Mouse (Mus musculus) ES-E14 (cell line): ENCODE measurements at regions not wholly inside any gene's neighbourhood (a gene's known extent, or its start where the extent isn't known, plus 50 kb on each side); places are given as distances from the start of the nearest gene placed in this dataset.
A peak's percentile ranks its signal among the peaks of the same experiment; 100 is the strongest.
"Not testable (repeated sequence)": the region's sequence is repeated elsewhere in the genome, so short reads cannot be mapped to it uniquely, and the experiment has no call there.

Experiments
- DNase-seq: peaks from one replicate; pipeline ENCODE4 v3.0.0-alpha.2; 2013; ENCODE audit warnings: low read depth, low spot score
- H3K27ac ChIP-seq: 2 replicates; pipeline ENCODE4 v1.5.1; 2012; ENCODE audit warnings: low read depth, mild to moderate bottlenecking, low read length, moderate library complexity, mixed read lengths; ENCODE audit not compliant: poor library complexity, insufficient read depth, severe bottlenecking
- H3K36me3 ChIP-seq: 2 replicates; pipeline ENCODE4 v1.6.1; 2012; ENCODE audit warnings: mild to moderate bottlenecking, low read length, moderate library complexity, mixed read lengths; ENCODE audit not compliant: control insufficient read depth, poor library complexity, insufficient read depth, severe bottlenecking
- H3K4me1 ChIP-seq, 2 experiments: fragments of 150-350 bp in 1 of 2; sonication (generic) in 1 of 2; 2 replicates each; pipeline ENCODE4 v1.6.1; 2012; ENCODE audit warnings: low read length in 2 of 2, mild to moderate bottlenecking in 1 of 2, mixed read lengths in 1 of 2; ENCODE audit not compliant: control insufficient read depth in 2 of 2, insufficient read depth in 2 of 2, poor library complexity in 1 of 2
- H3K4me3 ChIP-seq, 2 experiments: fragments of 150-350 bp in 1 of 2; sonication (generic) in 1 of 2; 2 replicates each; pipeline ENCODE4 v1.5.1; 2012; ENCODE audit warnings: low read length in 2 of 2, low read depth in 1 of 2, mild to moderate bottlenecking in 1 of 2, mixed read lengths in 1 of 2; ENCODE audit not compliant: insufficient read depth in 1 of 2, poor library complexity in 1 of 2, severe bottlenecking in 1 of 2
- H3K9ac ChIP-seq: 2 replicates; pipeline ENCODE4 v1.6.1; 2012; ENCODE audit warnings: low read depth, mild to moderate bottlenecking, low read length, mixed read lengths; ENCODE audit not compliant: poor library complexity, insufficient read depth, severe bottlenecking
- H3K9me3 ChIP-seq: fragments of 150-350 bp; sonication (generic); 2 replicates; pipeline ENCODE4 v1.6.1; 2012; ENCODE audit warnings: low read depth, mild to moderate bottlenecking, low read length; ENCODE audit not compliant: control insufficient read depth, insufficient read depth
- CHD2 ChIP-seq: IDR thresholded peaks from 2 replicates; pipeline ENCODE4 v1.6.1; 2014; ENCODE audit warnings: mild to moderate bottlenecking, low read depth, low read length, inconsistent platforms
- HCFC1 ChIP-seq: IDR thresholded peaks from 2 replicates; pipeline ENCODE4 v1.6.1; 2012; ENCODE audit warnings: low read length, inconsistent platforms, borderline replicate concordance; ENCODE audit not compliant: insufficient read depth
- MAFK ChIP-seq: IDR thresholded peaks from 2 replicates; pipeline ENCODE4 v1.6.1; 2014; ENCODE audit warnings: mild to moderate bottlenecking, low read depth, low read length, inconsistent platforms; ENCODE audit not compliant: insufficient read depth
- ZC3H11A ChIP-seq: IDR thresholded peaks from 2 replicates; pipeline ENCODE4 v1.6.1; 2012; ENCODE audit warnings: low read depth, mild to moderate bottlenecking, inconsistent platforms, low read length, borderline replicate concordance
- ZNF384 ChIP-seq: IDR thresholded peaks from 2 replicates; pipeline ENCODE4 v1.6.1; 2012; ENCODE audit warnings: low read depth, low read length, inconsistent platforms
- in situ Hi-C, 2 experiments: fragments of 600-800 bp; cut with MboI; formaldehyde crosslinking; loops; one replicate each; pipeline ENCODE4 v1.15.1; 2025; ENCODE audit warnings: low sequenced_read_pairs in 2 of 2, inconsistent platforms in 1 of 2; ENCODE audit not compliant: unreplicated experiment in 2 of 2

GRCm38 (mm10) chrX:35791273-35791672 is 97.4 kb upstream of the Dock11 start:
- in situ Hi-C loops = no loop called here
- DNase-seq = no peak
- no peak overlapping the region for H3K27ac ChIP-seq

GRCm38 (mm10) chrX:35813206-35813605 is 75.4 kb upstream of the Dock11 start:
- Histone ChIP-seq H3K4me1 (no peaks in the 10 kb centered on the region), H3K27ac (no peak overlapping the region), H3K9ac (no peak overlapping the region), H3K9me3 (no peaks in the 10 kb centered on the region), H3K36me3 (no peaks in the 10 kb centered on the region), H3K4me3 (no peak overlapping the region)
- no peak for DNase-seq
- TF ChIP-seq HCFC1 (no peak), ZNF384 (no peak), ZC3H11A (no peak), CHD2 (no peak), MAFK (no peak)
- in situ Hi-C loops = no loop called here

More at GRCm38 (mm10) chrX:35791273-35791672, 97.4 kb upstream of the Dock11 start:
- Histone ChIP-seq H3K9me3 (no peaks in the 10 kb centered on the region), H3K9ac (no peak overlapping the region), H3K36me3 (no peaks in the 10 kb centered on the region), H3K4me1 (no peaks in the 10 kb centered on the region), H3K4me3 (no peak overlapping the region)
- TF ChIP-seq CHD2 (no peak), MAFK (no peak), HCFC1 (no peak), ZNF384 (no peak), ZC3H11A (no peak)

- H3K9ac ChIP-seq, DNase-seq, H3K9me3 ChIP-seq, H3K4me3 ChIP-seq, H3K27ac ChIP-seq, H3K36me3 ChIP-seq, H3K4me1 ChIP-seq: not testable (repeated sequence)
- in situ Hi-C loops = loop anchor here (10.0 to 25.0 kb wide), 3 partner anchors 160 to 353 kb away; partner anchors contain the start of gene Zcchc12 (in 1 of the 2)
- peak; percentile 93 for TF ChIP-seq ZNF384
Measured at GRCm38 (mm10) chrX:35834411-35834810, 54.2 kb upstream of the Dock11 start.

GRCm38 (mm10) chrX:35838064-35838463 is 50.6 kb upstream of the Dock11 start:
- H3K4me1 ChIP-seq = no peaks in the 10 kb centered on the region
- no peaks in the 10 kb centered on the region for H3K9me3 ChIP-seq
- H3K36me3 ChIP-seq = no peaks in the 10 kb centered on the region
- in situ Hi-C loops = loop anchor here (10.0 to 25.0 kb wide), 3 partner anchors 157 to 349 kb away; partner anchors contain the start of gene Zcchc12 (in 1 of the 2)
- TF ChIP-seq ZNF384 (no peak), MAFK (no peak), HCFC1 (no peak), CHD2 (no peak), ZC3H11A (no peak)
- H3K27ac ChIP-seq = no peak overlapping the region
- no peak overlapping the region for H3K4me3 ChIP-seq
- no peak for DNase-seq
- no peak overlapping the region for H3K9ac ChIP-seq
